Mouse (Mus musculus) embryonic fibroblast, embryonic 13.5 days (primary cell): ENCODE measurements around the gene Cox5b.

Source experiments
- CTCF ChIP-seq: IDR thresholded peaks from 2 replicates; pipeline ENCODE4 v1.5.1; 2011; ENCODE audit warnings: mild to moderate bottlenecking, control low read depth, low read length, moderate library complexity, borderline replicate concordance; ENCODE audit not compliant: insufficient read depth
- POLR2A ChIP-seq: IDR thresholded peaks from 2 replicates; pipeline ENCODE4 v1.6.1; 2011; ENCODE audit warnings: low read depth, mild to moderate bottlenecking, control low read depth, low read length, moderate library complexity

- TF ChIP-seq CTCF (no peak), POLR2A (no peak)
Observed at GRCm38 (mm10) chr1:36694871-36695270, 3.6 kb downstream of the Cox5b start.
